Mouse (Mus musculus): Measurements from ENCODE around the gene Nbeal2.
"Not testable (repeated sequence)": the region's sequence is repeated elsewhere in the genome, so short reads cannot be mapped to it uniquely, and the experiment has no call there.

The Nbeal2 gene

DNA sequence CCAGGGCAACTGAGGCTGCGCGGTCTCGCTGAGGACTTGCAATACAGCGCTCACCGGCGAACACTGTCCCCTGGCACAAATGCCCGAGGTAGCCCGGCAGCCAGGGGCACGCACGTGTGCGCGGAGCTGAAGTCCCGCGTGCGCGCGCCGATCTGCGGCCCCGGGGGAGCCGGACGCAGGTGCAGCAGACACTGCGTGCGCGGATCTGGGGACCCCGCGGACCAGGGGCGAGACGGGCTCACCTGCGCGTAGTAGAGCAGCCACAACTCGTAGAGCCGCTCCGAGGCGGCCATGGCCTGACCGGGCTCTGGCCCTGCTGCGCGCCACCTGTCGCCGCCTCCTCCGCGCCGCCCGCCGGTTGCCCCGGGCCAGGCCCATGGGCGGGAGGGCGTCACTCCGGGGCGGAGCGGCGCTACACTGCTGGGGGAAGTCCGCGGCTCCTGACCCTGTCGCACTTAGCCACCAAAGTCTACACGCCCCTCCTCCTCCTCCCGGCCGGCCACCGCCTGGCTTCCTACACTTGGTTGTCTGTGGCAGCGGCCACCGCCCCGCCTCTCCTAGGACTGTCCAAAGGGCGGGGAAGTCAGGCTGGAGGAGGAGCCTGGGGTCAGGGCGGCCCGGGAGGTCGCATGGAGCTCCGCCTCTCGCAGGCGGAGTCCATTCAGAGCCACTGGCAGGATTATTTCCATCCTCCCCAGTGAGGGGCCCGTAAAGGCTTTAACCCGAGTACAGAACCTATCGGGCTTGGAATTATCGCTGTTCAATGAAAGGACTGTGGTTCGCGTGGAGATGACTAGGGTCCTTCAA lies at the start of gene Nbeal2:
Nbeal2 (minus strand) TSS at position 507 of the 807 bp plus-strand sequence.
- peak; percentile 98 to 99 for DNase-seq

DNA sequence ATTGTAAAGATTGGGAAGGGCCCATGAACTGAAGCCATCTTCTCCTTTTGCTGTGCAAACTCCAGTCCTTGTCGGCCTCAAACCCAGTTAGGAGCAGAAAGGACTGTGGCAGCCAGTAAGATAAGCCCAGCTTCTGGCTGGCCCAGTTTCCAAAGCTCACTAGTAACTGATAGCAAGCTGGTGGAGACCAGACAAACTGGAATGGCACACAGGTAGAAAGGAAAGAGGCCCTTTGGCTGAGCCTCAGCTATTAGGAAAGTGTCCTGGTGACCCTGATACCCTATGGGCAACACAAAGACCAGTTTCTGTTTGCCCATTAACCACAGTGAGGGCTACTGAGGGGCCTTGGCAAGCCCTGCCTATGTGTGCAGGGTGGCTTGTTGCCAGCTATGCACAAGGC lies 48.9 kb upstream of the Nbeal2 start:
- no peak for DNase-seq

DNA sequence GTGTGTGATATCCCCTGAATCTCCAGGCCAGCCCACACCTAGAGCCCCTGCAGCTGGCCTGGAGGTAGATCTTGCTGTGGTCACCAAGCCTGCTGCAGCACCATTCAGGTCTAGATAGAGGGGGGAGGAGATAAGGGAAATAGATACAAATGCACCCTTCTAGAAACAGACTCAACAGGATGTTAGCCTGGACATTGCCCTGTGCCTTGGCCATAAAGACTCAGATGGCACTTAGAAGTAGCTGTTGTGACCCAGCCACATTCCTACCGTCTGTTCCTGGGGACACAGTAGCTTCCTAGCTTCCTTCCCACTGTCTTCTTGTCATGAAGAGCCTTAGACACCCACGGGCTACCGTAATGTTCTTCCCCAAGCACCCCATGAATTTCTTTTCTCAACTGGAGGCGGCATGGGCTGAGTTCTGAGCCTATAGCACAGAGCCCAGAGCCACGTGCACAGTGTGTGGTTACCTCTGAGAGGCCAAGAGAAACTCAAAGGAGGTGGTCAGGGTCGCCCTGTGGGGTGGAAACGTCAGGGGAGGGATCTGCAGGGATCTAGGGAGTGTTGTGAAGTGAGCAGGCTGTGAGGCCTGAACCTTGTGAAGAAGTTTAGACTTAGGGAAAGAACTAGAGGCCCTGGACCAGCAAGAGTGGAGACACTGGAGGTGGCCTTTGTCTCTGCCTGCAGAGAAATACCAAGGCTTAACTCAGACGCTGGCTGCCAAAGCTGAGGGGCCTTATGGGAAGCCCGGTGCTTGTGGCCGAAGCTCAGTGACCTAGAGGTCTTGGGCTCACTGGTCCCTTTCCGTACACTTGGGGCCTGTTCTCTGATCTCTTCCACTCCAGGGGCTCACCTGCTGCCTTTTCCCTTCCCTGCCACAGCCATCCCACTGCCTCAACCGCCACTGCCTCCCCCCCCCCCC lies 47.4 kb upstream of the Nbeal2 start:
- DNase-seq: peak; percentile 43 to 44

DNA sequence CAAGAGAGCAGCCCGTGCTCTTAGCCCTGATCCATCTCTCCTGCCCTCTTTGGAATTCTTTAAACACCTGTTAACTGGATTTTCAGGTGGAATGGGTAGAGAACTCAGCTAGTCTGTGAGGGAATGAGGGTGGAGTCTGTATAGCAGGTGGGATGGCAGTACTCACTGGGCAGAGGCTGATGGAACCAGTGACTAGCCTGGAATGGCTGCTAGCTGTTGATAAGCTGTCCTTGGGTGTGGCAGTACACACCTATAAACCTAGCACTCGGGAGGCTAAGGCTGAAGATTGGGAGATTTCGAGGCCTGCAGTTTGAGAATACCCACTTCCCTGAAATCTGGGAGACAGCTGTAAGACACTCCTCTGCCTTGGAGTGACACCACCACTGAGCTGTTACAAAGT lies 45.6 kb upstream of the Nbeal2 start:
- no peak for DNase-seq

DNA sequence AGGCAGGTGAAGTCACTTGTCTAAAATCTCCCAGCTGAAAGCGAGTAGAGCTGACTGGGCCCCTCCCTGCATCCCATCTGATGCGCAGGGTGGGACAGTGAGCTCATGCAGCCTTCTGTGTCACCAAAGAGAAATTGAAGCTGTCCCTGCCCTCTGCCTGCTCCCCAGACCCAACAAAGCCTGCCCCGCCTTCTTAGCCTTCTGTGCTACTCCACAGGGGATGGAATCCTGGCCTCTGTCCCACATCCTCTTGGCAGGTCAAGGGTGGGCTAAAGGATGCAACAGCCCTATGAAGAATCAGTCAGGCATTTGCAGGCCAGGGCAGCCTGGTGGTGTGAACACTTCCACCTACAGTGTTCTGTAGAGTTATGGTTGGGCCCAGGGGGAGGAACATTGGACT lies 43.5 kb upstream of the Nbeal2 start:
- no peak for DNase-seq

DNA sequence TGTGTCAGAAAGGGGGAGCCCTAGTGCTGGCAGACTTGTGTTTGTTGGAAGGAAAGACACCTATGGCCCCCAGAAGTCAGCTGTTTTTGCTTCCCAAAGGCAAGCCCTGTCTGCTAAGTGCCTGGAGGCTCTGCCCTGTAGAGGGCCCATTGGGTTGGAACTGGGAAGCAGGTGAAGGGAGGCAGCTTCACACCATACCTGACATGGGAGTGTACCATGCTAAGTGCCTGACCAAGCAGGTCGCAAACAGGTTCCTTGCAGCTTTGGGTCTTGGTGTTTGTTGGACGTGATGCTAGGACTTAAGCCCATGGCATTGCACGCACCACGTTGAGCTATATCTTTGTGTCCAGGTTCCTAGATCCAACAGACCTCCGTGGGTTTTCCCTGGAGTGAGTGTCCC lies 42.5 kb upstream of the Nbeal2 start:
- no peak for DNase-seq

DNA sequence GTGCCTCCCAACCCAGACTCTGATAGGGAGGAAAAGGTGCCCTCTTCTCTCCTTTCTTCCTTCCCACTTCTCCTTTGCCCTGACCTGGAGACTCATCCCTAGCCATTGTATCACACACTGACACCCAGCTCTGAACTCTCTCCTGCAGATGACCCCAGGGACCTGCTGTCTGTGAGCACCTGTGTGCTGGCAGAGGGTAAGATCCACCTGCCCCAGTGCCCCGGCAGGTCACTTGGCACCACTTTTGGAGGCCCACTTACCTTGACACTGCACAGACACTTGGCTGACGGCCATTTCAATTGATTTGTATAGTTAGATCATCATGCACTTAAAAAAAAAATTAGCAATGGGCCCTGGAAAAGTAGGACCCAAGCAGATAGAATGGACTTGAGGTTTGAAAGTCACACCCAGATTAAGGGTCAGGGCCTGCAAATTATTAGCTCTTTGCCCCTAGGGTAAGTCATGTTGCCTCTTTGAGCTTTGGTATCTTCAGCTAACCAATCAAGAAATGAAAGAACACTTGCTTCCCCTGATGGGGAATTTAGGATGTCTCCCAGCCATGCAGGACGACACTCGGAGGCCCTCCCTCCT lies 41.3 kb upstream of the Nbeal2 start:
- no peak for DNase-seq

DNA sequence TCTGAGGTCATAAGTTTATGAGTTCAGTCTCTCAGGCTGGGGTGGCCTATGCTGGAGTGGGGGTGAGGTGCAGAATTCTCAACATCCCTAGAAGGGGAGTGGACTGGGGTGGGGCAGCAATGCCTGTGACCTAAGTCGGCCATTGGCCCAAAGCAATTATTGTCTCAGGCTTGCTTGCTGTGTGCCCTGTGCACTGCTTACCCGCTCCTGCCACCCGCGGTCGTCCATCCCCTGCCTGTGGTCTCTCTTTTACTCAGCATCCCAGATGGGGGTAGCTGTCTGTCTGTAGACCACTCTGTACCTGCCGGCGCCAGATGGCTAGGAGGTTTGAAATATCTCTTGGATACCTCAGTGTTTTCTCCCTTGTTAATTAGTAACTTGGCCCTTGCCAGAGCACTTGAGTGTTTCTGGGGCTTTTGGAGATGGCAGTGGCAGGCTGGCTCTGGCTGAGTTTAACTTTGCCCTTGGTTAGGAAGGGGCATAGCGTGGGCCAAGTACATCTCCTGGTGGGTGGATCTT lies 35.4 kb upstream of the Nbeal2 start:
- peak; percentile 84 to 93 for DNase-seq

DNA sequence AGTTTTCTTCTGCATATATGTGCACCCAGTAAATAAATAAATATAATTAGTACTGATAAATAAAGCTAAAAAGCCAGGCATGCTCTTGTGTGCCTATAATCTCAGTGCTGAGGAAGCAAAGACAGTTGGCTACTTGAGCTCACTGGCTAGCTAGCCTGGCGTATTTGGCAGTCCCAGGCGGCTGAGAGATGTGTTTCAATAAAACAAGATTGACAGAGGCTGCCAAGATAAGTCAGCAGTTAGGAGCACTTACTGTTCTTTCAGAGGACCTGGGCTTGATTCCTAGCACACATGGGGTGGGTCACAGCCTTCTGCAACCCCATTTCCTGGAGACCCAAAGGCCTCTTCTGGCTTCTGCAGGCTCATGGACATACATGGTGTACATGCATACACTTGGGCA lies 33.9 kb upstream of the Nbeal2 start:
- DNase-seq: no peak

DNA sequence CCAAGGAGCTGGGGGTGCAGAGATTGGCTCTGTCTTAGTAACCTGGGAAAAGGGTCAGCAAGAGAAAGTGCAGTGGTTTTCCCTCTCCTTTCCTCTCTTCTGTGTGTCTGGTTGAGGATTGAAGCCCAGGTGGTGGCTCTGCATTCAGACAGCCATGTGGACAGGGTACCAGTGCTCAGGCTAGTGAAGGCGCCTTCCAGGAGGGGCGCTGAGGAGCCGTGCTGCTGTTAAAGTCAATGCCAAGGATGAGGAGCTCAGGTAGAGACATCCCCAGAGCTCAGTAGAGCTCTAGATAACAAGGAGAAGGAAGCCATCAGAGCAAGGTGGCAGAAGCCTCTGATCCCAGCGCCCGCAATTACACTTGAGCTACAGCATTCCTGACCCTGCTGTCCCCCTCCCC lies 33.1 kb upstream of the Nbeal2 start:
- DNase-seq: no peak

DNA sequence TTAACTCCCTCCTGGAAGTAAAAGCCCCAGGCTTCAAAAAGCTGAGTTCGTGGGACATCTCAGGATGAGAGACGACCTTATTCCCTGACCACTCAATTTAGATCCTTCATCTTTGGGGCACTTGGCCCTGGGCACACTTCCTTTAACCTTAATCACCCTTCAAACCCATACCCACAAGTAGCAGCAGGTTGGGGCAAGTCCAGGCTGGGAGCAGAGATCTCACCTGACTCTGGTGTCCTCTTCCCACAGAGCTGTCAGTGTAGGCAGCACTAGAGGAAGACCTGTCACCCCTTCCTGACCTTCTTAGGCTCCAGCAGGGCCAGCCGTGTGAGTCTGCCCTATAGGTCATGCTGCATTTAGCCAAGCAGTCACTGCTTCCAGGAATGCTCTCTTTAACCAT lies 32.5 kb upstream of the Nbeal2 start:
- DNase-seq: no peak

DNA sequence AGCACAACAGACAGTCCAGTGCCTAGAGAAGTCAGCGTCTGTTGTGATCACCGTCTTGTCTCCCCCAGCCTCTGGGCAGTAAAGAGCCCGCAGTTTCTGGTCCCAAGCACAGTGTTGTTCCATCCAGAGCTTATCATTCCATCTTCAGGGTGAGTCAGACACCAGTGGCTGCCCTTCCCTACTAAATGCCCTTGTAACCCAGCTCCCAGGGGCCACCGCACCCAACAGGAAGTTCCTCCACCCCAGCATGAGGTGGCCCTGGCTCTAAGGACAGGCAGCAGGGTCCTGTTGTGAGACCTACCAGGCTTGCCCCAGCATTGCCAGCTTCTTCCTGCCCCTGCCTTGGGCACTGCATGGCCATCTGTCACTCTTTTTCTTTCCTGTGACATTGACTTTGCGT lies 31.6 kb upstream of the Nbeal2 start:
- DNase-seq: no peak

DNA sequence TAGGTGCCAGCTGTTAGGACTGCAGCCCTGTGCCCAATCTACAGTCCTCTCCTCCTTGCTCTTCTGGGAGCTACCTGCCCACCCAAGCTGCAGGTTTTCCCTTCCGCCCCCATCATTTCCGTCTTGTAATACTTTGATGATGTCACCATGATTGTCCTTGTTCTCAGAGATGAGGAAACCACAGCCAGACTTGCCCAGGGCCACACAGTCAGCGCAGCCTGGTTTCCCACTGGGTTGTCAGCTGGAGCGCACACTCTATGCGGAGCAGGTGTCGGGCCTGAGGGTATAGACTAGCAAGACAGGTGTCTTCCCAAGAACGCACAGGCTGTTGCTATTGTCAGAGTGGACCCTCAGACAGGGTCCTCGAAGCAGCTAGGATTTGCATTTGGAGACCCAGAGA lies 31.2 kb upstream of the Nbeal2 start:
- no peak for DNase-seq

DNA sequence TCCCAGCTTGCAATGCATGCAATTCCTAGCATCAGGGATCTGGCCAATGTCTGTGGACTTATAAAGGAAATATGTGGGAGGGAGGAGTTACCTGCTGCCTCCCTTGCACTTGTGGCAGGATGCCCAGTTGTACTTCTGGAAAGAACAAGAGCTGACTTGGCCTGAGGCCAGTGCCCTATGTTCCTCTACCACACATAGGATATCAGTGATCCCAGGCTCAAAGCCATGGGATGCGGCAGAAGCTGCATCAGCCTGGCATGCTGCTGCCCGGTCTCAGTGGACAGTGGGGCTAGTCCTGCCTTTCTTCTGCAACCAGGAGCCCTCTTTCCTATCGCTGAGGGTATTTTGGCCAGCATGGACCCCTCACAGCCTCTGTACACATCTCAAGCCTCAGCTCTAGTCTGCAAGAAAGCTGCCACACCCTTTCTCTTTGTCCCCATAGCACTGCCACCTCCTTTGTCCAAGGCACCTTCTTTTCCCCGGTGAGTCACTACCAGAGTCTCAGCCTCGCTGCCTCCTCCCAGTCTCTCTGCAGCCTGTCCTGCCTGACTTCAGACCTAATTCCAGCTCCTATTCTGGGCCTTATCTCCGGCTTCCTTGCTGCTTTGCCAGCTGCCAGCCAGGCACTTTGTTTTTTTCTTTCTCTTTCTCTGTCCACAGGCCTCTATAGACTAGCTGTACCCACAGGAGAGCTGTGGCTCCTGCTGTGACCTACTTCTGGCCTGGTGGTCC lies 30.3 kb upstream of the Nbeal2 start:
- peak; percentile 94 to 95 for DNase-seq

DNA sequence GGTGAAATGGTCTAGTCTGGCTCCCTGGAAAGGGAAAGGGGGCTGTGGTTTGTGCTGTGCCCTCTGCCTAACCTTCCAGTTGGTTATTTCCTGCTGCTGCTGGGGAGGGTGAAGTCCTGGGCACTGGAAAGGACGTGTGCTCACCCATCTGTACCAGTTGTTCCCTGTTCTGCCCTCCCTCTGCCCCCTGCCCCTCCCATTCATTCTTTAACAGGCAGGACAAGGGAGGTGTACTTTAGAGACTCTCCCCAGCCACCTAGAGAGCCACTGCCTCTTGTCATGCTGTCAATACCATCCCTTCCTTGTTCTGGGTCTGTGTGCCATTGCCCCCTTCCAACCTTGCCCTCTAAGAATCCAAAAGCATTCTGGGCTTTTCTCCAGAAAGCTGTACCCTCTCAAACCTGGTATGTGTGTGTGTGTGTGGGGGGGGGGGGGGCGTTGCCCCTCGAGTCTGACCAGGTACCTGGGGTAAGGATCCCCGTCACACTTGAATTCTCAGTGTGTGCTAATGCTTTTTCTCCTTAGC lies 29.7 kb upstream of the Nbeal2 start:
- peak; percentile 84 to 89 for DNase-seq

DNA sequence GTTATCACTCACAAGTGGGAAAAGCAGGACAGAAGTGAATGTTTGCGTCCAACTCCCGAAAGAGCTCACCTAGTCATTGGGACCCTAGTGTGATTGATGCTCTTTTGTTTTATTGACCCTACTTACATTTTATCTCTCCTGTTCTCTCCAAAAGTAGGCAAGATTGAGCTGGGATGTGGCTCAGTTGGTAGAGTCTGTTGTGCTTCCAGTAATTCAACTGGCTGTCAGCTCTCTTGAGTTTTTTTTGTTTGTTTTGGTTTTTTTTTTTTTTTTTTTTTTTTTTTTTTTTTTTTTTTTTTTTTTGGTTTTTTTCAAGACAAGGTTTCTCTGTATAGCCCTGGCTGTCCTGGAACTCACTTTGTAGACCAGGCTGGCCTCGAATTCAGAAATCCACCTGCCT lies 28.7 kb upstream of the Nbeal2 start:
- not testable (repeated sequence) for DNase-seq

DNA sequence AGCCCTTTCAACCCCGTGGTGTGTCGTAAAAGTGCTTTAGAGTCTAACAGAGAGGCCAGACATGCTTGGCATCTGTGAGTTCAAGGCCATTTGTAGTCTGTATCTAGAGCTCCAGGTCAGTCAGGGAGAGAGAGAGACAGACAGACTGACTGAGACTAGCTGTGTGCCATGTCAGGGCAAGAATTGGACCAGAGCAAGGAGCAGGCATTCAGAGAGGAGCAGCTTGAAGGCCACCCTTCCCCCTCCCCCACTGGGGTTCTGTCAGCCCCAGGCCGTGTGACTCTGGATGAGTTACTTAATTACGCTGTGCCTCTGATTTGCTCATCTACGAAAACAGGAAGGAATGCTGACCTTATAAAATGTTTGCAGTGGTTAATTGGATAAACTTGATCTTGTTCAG lies 28.3 kb upstream of the Nbeal2 start:
- DNase-seq: peak; percentile 61 to 68

DNA sequence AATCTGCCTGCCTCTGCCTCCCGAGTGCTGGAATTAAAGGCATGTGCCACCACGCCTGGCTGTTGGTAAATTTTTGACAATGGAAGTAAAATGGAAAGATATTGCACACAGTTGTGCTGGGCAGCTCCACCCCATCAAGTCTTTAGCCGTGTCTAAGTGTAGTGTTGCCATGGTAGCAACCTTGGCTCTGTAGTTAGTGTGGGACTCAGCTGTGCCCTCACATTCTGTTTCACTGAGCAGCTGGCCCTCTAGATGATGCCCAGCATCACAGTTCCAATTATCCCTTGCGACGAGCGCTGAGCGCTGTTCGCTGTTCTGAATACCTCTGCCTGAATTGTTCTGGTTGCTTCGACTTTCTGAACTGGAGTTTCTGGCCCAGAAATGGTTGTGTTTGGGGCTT lies 27.9 kb upstream of the Nbeal2 start:
- no peak for DNase-seq

DNA sequence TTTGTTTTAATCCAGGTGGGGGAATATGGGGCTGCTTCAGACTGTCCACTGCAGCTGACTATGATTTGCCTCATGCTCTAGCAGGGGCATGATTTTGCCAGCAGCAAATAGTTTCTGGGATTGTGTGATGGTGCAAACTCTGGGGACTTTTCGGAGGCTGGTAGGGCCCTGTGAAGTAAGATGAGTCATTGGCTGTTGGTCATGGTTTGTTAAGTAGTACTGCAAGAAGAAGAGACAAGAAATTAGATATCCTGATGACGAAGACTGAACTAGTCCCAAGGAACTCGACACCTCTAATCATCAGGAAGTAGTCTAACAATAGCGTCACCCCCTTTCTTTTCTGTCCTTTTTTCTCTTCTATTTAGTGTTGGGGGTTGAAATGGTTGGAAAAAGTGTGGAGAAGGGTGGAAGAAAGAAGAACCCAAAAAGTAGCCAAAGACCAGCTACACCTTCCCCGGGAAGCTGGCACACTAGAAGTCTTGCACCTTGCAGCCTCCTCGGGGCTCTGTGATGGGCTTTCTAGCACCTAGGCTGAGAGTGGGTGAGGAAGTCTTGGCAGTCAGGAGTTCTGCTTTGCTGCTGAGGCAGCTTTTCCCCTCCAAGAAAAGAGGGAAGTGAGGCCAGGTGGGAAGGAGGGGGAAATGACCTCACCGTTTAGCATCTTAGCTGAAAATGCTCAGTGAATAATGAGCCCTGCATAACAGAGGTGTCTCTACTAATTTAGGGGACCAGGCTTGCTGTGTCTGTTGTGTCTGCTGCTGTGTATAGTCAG lies 27.0 kb upstream of the Nbeal2 start:
- no peak for DNase-seq

DNA sequence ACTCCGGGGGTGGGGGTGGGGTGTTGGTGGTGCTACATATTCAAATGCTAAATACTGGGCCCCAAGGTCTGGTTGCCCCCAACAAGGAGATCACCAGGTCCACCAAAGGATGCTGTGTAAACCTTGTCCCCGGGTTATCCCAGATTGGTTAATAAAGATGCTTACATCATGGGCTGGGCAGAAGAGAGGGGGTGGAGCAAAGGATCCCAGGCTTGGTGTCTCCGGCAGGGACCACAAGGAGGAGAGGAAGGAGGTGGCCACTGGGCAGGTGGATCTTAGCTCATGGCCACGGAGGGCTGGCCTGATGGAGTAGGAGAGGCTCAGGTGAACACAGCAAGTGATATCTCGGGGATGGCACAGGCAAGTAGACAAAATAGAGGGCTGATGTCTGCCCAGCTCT lies 24.9 kb upstream of the Nbeal2 start:
- DNase-seq: no peak

DNA sequence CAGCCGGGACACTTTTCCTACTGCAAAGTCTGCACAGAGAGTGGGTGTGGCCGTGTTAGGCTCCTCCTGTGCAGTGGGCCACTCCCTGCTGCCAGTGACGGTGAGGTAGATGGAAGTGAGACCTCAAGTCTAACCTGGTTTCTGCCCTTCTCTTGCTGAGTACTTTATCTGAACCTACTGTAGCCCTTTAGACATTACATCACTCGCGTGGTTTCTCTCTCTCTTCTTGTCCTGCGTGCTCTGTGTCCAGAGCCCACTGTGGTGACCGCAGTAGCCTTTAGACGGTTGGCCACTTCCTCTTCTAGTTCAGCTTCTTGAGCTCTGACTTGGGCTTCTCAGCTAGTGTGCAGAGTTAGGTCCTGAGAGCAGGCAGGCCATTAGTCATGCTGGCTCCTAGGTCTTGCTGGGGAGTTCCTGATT lies 22.5 kb upstream of the Nbeal2 start:
- DNase-seq: no peak

All from kidney, adult 8-10 months (tissue).